Mouse (Mus musculus) megakaryocyte progenitor cell, adult 5-6 weeks (primary cell): Measurements from ENCODE around the gene Six6. TPM values are rescaled to one million over a fixed set of nuclear protein-coding genes. Genes with fewer than 3 reads are reported as not detected.

Experiments
- ATAC-seq: replicated peaks from 2 replicates; pipeline ENCODE4 v1.8.0; 2016; ENCODE audit warnings: mild to moderate bottlenecking, moderate TSS enrichment, inconsistent platforms; ENCODE audit not compliant: poor library complexity
- total RNA-seq, 2 experiments: library from RNA; stranded (forward) in 1 of 2; stranded (reverse) in 1 of 2; fragments of 157-497, 149-512 nt in 1 of 2; fragments of 200-1000 nt in 1 of 2; gene quantifications; 2 replicates each; pipeline versions ENCODE4 v1.2.3 to v1.2.4; 2015 to 2017

The Six6 gene
- total RNA-seq (2015): not detected in 2 replicates
- total RNA-seq (2017): not detected in 2 replicates

DNA sequence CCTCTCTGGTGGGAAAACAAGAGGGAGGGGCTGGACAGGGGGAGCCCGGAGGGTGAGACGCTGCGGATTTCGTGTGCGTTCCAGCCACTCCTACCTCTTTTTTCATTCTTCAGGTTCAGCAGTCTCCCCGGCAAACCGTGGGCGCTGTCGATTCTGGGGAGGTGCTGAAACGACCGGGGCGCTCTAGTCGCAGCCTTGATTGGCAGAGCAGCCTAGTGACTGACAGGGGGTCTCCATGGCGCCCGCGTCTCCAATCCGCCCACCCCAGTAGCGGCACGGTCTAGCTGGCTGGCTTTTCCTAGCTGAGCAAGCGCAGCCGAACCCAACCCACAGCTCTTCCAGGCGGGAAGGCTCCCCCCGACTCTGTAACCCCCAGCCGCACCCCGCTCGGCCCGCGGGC is at the start of gene Six6:
TSS of gene Six6 (plus strand) at position 277 of the 400 bp plus-strand sequence.
- ATAC-seq: peak; percentile 85

DNA sequence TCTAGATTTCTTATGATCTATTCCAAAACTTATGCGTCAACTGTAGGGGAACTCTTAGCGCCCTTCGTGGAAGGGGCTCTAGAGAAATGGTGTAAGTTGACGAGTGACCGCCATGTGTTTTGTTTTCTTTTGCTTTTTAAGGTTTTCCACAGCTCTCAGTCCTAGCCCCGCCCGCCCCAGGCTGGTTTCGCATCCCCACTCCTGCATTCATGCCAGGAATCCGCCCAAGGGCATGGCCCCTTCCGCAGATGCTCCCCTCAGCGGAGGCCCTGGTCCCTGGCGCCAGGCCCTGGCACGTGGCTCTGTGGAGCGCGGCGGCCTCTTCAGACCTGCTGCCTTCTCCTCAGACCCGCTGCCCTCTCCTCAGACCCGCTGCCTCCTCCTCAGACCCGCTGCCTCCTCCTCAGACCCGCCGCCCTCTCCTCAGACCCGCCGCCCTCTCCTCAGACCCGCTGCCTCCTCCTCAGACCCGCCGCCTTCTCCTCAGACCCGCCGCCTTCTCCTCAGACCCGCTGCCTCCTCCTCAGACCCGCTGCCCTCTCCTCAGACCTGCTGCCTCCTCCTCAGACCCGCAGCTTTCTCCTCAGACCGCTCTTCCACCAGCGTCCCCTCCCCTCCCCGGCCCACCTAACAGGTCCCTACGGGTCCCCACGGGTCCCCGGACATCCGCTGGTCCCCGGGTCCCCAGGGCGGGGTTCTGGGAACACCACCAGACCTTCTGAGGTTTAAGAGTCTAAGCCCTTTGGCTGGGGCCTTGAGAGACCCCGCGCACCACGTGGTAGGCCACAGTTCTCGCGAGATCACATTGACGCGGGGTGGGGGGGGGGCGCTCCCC is 22.3 kb upstream of the Six6 start:
- ATAC-seq: no peak

DNA sequence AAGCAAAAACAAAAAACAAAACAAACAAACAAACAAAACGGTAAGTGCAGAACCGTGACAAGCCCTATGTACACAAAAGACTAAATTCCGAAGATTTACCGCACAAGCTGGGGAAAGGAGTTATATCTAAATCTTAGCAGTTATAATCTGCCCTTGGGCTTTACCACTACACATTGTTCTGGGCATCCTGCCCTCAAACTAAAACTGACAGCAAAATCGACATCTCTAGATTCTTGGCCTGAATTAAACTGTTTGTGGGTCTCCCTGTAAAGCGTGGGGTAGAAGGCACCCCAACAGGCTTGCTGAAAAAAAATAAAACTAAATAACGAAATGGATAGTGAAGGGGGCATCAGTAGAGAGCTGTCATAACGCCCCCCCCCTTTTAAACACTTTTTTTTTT is 2.9 kb upstream of the Six6 start:
- no peak for ATAC-seq

DNA sequence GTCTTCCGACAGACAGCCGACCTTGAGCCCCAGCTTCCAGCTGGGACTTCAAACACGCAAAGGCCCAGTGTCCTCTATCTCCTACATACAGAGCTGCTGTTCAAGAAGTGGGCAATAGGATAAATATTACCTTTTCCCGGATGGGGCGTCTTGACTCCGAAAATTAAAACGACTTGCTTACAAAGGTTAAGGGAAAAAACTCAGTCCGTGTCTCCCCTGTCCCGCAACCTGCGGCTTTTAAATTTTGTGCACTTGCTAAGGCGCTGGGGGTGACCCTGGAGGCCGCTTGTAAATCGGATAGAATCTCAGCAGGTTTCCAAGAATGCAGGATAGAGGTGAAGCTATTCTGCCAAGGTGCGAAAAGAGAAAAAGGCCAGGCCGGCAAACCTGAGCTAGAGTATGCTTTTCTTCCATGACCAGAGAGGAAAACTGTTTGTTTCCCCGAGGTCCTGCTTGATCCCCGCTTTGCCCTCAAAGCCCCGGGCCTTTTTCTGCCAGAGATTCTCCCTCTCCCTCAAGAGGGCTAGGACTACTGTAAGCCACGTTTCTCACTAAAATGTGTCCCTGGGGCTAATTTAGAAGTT is 2.1 kb upstream of the Six6 start:
- no peak for ATAC-seq

DNA sequence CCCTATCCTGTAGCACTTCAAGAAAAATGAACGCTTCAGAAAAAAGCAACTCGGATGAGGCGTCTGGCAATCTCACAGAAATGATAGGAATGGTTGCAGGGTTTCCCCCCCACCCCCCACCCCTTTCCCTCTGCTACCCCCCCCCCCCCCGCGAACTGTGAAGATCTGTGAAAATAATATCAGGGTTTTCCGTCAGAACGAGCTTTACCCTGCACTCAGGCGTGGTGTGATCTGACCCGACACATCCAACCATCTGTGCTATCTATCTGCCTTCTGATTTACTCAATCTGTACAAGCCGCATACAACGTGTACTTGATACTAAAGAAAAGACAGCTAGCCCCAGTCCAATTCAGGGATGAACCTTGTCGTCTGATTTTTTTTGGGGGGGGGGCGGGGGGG is 1.5 kb upstream of the Six6 start:
- ATAC-seq: no peak

DNA sequence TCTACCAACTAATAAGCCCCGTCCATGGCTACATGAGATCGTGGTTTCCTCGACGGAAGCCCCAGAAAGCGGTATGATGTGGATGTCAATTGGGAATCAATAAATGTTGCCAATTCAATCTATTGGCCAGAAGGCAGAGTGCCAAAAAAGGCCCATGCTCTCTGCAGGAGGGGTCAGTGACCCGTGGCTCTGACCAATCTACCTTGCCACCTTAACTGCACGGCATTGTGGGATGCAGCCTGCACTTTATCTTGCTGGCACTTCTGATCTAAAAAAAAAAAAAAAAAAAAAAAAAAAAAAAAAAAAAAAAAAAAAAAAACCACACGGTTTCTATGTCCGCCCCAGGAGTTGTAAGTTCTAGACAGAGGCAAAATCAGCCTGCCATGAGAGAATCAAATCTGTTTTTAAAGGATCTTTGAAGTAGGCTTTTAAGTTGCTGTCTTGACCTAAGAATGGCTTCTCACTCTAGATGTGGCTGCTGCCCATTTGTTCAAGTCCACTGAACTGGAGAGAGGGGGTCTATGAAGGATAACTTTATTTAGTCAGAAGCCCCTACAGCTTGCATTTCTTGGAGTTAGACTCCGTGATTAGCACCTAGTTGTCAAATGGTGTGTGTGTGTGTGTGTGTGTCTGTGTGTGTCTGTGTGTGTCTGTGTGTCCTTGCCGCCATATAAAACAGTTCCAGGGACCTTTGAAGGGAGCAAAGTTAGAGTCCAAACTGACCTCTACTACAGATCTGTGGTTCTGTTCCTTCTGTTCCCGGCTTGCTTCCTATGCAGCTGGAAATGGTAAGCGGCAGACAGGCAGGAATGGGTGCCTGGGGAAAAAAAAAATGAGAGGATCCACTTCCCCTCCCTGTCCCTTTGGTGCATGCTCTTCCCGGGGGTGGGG is 847 bp upstream of the Six6 start:
- ATAC-seq: no peak

DNA sequence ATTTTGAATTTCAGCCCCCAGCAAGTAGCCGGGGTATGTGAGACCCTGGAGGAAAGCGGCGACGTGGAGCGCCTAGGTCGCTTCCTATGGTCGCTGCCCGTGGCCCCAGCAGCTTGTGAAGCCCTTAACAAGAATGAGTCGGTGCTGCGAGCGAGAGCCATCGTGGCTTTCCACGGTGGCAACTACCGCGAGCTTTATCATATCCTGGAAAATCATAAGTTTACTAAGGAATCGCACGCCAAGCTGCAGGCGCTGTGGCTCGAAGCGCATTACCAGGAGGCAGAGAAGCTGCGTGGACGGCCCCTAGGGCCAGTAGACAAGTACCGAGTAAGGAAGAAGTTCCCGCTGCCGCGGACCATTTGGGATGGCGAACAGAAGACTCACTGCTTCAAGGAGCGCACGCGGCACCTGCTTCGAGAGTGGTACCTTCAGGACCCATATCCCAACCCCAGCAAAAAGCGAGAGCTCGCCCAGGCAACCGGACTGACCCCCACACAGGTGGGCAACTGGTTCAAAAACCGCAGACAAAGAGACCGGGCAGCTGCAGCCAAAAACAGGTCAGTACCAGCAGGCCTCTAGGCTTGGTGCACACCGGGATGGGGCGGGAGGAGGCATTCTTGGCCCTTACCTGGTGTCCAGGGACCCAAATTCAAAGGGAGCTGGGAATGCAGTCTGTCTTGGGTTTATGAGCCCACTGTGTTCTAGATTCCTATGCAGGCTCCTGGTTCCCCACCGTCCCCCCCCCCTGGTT is 554 bp downstream of the Six6 start, which contains the start of gene 4930447C04Rik:
TSS of gene 4930447C04Rik (minus strand) at position 704 of the 751 bp plus-strand sequence.
- ATAC-seq: no peak

DNA sequence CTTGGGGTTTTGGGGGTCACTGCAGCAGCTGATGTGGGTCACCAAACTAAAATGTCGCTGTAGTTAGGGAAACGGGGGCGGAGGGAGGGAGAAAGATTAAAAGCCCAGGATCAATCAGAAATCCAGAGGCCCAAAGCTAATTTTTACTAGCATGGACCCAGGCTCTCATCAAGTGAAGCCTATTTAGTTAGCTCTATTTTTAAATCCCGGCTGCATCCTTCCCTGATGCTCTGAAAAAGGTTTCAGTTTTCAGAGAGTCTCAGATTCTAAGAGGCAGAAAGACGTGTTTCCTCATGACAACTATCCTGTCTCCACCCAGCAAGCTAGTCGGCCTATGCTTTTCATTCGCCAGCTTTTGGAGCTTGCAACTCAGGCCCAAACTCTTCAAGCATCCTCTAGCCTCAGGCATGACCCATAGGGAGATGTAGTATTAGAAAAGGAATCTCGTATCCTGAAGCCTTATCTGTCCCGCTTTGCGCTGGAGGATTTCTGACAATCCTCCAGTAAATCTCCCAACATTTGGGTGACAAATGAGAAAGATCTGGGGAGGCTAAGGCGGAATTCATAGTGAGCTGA is 1.2 kb downstream of the Six6 start:
- ATAC-seq: no peak

DNA sequence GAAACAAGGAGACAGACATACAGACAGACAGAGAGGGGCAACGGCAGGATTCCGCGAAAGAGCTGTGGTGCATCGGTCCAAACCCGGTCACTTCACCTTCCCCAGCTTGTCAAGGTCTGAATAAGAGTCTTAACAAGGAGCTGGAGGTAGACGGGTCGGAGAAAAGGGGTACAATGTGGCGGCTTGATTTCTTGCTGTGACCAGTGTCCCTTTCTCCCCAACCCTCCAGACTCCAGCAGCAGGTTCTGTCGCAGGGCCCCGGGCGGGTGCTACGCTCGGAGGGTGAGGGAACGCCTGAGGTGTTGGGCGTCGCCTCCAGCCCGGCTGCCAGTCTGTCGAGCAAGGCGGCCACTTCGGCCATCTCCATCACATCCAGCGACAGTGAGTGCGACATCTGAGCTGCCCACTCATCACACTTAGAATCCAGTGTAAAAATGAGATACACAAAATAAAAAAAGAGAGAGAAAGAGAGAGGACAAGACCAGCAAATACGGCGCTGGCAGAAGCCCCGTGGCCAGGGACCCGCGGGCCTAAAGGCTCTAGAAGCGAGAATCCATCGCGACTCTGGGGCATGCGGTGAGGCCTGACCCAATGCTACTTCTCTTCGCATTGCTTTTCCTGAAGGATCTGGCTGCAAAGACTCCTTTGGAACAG is 1.8 kb downstream of the Six6 start:
- 0 out of 2 replicates have a peak, but pooled peaks have one; percentile 17 for ATAC-seq

DNA sequence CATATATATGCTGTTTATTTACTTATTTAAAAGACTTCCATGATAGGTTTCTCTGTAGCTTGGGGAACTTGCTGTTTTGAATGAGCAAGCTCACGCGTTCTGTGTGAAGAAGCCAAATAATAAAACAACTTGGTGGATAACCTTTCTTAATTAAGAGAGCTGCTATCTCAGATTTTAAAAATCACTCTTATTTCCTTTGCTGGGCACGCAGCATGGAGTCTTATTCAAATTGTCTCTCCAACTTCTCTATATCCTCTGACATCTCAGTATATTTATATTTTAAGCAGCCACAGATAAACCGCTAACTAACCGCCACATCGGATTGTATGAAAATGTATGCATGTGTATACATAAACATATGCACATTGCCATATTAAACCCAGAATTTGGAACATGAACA is 2.5 kb downstream of the Six6 start:
- ATAC-seq: no peak

DNA sequence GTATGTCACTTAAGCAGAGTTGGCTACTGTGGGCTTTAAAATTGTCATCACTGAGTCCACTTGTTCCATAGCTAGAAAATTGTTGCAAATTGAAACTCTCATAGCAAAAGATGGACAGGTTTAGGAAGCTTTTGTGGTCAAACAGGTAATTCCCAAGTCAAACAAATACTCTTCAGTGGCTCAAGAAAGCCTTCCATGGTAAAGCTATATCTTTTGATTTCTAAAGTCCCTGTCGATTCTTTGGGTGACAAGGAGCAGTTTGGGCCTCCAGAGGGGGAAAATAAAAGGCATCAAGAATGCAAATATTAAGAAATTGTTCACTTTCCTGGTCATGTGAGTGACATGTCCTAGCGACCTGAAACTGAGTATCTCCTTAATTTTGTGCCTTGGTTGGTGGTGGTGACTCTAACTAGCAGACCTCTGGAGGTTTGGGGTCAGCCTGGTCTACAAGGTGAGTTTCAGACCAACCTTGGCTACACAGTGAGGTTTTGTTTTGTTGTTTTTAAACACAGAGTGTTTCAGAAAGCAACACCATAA is 4.0 kb downstream of the Six6 start:
- ATAC-seq: no peak

DNA sequence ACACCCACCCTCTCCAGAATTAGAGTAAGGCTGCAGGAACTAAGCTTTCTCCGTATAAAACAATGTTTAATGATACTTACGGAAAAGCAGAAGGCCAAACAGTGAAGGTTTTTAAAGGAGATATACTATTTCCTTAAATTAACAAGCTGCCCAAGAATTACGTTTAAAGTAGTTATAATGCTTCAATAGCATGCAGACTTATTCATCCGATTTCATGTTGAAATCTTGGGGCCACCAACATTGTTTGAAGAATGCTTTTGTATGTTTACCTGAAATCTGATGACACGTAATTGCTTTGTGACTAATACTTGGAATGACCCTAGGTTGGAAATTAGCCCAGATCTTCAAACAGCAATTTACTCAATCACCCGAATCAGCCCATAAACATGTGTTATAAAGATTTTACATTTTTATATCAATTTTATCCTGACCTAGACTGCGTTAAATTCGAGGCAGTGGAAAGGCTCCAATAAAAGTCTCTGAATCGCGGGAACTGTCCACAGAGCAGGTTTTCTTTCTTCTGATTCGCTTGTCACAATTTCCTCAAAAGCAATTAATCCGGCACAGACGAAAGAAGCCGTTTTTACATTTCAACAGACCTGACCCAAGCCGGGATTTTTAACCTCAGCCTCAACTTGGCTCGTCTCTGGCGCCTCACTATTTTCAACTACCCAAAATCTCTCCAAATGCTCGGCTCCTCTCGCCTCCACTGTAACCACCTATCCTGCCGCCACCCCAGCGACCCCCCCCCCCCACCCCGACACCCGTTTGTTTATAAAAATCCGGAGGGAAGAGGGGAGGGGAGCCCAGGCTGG is 4.9 kb downstream of the Six6 start:
- ATAC-seq: no peak

DNA sequence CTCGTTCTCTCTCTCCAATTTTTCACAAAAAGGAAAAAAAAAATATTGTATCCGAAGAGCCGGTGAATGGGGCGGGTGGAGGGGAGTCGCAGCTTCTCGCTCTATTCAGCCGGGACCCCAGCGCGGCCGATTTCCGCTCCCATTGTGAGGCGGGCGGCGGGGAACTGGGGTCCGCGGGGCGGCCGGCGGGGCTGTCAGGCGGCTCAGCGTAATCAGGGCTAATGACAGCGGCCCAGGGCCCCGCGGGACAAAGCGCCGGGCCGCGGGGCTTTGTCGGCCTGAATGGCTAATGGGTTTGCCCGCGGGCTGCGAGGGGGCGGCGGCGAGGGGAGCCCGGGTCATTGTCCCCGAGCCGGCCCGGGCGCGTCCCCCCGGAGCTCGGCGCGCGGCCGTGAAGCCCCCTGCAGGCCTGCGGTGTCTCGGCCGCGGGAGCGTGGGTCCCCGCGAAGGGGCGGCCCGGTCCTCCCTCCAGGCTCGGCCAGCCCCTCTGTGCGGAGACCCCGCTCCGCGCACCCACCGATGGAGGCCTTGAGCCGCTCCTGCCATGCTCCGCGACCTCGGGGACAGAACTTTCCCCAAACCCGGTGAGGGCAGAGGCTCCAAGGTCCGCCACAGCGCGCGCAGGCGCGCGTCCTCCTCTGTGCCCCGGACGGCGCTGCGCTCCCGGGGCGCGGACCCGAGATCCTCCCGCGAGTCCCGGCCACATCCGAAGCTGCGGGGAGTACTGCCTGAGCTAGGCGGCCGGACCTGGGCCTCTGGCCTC is 5.8 kb downstream of the Six6 start:
- ATAC-seq: no peak

DNA sequence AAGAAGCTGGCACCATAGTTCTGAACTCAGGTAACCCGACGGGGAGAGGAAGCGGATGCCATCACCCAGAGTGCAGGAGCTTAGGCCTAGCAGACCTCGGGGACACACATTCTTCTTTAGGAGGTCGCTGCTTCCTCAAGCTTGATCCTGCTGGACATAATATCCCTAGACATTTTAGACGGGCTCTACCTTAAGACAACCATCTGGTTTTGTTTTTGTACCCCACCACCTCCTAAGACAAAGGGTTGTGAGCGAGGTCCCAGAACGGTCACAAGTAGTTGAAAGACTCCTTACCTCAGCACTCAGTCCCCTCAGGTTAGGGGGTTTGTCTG is 6.3 kb downstream of the Six6 start:
- no peak for ATAC-seq

DNA sequence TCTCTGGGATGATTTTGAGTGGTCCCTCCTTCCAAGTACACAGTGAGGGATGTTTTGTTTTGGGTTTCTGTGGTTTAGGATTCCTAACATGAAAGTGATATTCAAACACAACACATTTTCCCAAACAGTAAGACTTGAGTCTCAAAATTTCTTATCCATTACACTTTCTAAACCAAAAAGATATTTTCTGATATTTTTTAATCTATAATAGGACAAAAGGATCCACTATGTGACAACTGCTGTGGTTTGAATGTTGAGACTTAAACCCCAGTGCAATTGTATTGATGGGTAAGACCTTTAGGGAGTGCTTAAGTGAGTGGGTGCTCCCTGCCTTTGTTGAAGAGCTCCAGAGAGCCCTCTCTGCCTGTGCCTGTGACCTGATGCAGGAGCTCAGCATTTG is 7.1 kb downstream of the Six6 start:
- ATAC-seq: no peak

DNA sequence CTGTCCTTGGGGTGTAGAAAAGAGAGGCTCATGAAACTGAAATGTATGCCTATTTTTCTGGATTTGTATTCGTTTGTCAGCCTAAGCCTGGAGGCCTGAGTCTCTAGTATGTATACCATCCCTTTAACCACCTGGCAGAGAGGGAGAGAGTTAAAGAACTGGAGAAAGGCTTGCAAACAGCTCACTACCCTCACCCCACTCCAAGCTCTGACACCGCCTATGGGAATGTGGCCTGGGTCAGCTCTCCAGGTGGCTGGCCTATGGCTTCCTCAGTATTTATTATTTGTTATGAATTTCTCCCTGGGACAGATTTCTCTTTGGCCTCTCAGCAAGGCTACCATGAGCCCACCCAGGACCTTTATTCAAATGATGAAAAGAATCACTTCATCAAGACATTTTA is 7.6 kb downstream of the Six6 start:
- ATAC-seq: no peak

DNA sequence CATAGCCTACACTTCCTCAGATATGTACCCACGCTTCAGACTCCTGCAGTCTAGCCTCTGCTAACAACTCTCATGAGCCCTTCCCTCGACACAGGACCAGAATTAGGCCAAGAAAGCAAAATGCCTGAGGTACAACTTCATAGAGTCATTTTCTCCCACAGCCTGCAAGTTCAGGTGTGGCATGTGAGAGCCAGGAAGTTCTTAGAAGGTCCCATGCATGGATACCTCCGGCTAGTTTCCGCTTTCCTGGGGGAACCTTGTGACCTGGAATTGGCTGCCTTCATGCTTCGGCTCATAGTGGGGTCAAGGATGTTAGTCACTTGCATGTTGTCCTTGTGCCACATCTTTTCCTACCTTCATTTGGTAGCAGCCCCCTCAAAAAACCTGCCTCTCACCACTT is 13.4 kb downstream of the Six6 start:
- ATAC-seq: no peak

DNA sequence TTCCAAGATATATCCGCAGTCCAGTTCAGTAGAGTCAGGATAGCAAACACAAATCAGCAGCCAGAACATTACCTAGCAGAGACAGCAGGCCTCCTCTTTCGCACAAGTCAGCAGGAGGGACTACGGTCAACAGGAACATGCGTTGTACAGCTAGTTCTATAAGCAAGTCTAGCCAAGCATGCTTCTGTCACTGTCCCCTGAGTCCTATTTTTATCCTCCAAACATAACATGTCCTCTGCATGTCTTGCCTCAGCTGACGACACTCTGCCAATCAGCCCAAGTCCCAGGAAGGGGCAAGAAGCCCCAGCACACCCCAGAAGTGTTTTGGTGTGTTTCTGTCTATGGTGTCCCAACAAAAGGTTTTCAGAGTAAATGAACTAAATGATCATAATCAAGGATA is 14.2 kb downstream of the Six6 start:
- ATAC-seq: no peak
